ENCODE assay signal across 12 mouse cellular contexts in genomic region chr11:97590227-97590960, GRCm38 (mm10). TPM values are rescaled to one million over a fixed set of nuclear protein-coding genes. Genes with fewer than 3 reads are reported as not detected.
DNase-seq lines count a peak whose midpoint lies in the region; ATAC-seq and TF ChIP-seq lines count a peak whose summit lies in the region.
"Had no signal": no experiment of that assay in that cellular context is flagged by ENCODE, and none has a peak within 500 bp of the region (broad histone marks: within the 10 kb centered on the region; RNA-seq: fewer than 3 reads in every experiment).

No protein-coding gene starts in this region.

- 0 out of 2 replicates have a peak overlapping the region, but pooled peaks have one; percentile 21 for H3K4me2 ChIP-seq in heart, embryonic 15.5 days
- peak overlapping the region; percentile 27; the same call in 1 of the 2 replicates for H3K4me2 ChIP-seq in hindbrain, postnatal 0 days (ENCODE audit: low read depth, low read length)
- H3K4me2 ChIP-seq: liver, embryonic 12.5 days had no signal

- H3K9ac ChIP-seq in heart, embryonic 15.5 days, result no peak overlapping the region
- peak overlapping the region; percentile 24; the same call in 1 of the 2 replicates for H3K9ac ChIP-seq in ES-E14 (ENCODE audit: insufficient read depth, low read depth, low read length, poor library complexity, severe bottlenecking)
- no peak overlapping the region for H3K9ac ChIP-seq in hindbrain, postnatal 0 days (replicated peaks; ENCODE audit: low read length)
- H3K9ac ChIP-seq: liver, embryonic 12.5 days had no signal

- 41% methylated on average over 24 of the region's 24 CpGs for WGBS in heart, embryonic 15.5 days
- WGBS in heart, embryonic 10.5 days, result 35% methylated on average over 24 of the region's 24 CpGs
- 11% methylated on average over 24 of the region's 24 CpGs for WGBS in cerebellum, adult 2 months
- WGBS in hindbrain, postnatal 0 days, result 27% methylated on average over 24 of the region's 24 CpGs

- H3K27me3 ChIP-seq in heart, embryonic 15.5 days, result peaks cover 4% of the 10 kb centered on the region
- peaks cover 14% of the 10 kb centered on the region for H3K27me3 ChIP-seq in heart, embryonic 10.5 days (ENCODE audit: insufficient read depth, poor library complexity, severe bottlenecking)
- no peaks in the 10 kb centered on the region for H3K27me3 ChIP-seq in cerebellum, adult 2 months (ENCODE audit: control insufficient read depth, insufficient read depth, low read length)
- H3K27me3 ChIP-seq in hindbrain, postnatal 0 days (ENCODE audit: insufficient read depth, low read length), result no peaks in the 10 kb centered on the region; the same call in 1 of the 2 replicates

- no peaks in the 10 kb centered on the region for H3K36me3 ChIP-seq in heart, embryonic 15.5 days
- no peaks in the 10 kb centered on the region for H3K36me3 ChIP-seq in heart, embryonic 10.5 days
- no peaks in the 10 kb centered on the region for H3K36me3 ChIP-seq in ES-E14 (ENCODE audit: control insufficient read depth, insufficient read depth, low read length, poor library complexity, severe bottlenecking)
- no peaks in the 10 kb centered on the region for H3K36me3 ChIP-seq in hindbrain, postnatal 0 days (ENCODE audit: insufficient read depth, low read length)
- H3K36me3 ChIP-seq: liver, embryonic 12.5 days had no signal

- no peak overlapping the region for H3K4me3 ChIP-seq in heart, embryonic 15.5 days
- no peak overlapping the region for H3K4me3 ChIP-seq in heart, embryonic 10.5 days
- peak overlapping the region in 1 of 2 experiments; percentile 24; a peak in 2 of 4 replicates for H3K4me3 ChIP-seq in ES-E14 (ENCODE audit: insufficient read depth in 1 of 2, low read depth in 1 of 2, low read length in 2 of 2, poor library complexity in 1 of 2, severe bottlenecking in 1 of 2)
- peak overlapping the region; percentile 51 for H3K4me3 ChIP-seq in cerebellum, adult 2 months (replicated peaks; ENCODE audit: insufficient read depth, low read depth, low read length)
- H3K4me3 ChIP-seq in hindbrain, postnatal 0 days (ENCODE audit: low read length), result no peak overlapping the region
- H3K4me3 ChIP-seq: liver, embryonic 12.5 days; myocyte had no signal

- no peaks in the 10 kb centered on the region for H3K9me3 ChIP-seq in heart, embryonic 15.5 days (replicated peaks)
- H3K9me3 ChIP-seq in heart, embryonic 10.5 days, result no peaks in the 10 kb centered on the region
- no peaks in the 10 kb centered on the region for H3K9me3 ChIP-seq in ES-E14 (ENCODE audit: control insufficient read depth, insufficient read depth, low read depth, low read length)
- H3K9me3 ChIP-seq in hindbrain, postnatal 0 days (ENCODE audit: low read length), result no peaks in the 10 kb centered on the region
- H3K9me3 ChIP-seq: liver, embryonic 12.5 days had no signal

- H3K4me1 ChIP-seq in heart, embryonic 15.5 days (replicated peaks), result peaks cover 14% of the 10 kb centered on the region
- peaks cover 20% of the 10 kb centered on the region for H3K4me1 ChIP-seq in heart, embryonic 10.5 days
- peaks cover 1 to 4% of the 10 kb centered on the region in 2 experiments; a peak in 1 of 4 replicates for H3K4me1 ChIP-seq in ES-E14 (ENCODE audit: control insufficient read depth in 2 of 2, insufficient read depth in 2 of 2, low read length in 2 of 2, poor library complexity in 1 of 2)
- H3K4me1 ChIP-seq in cerebellum, adult 2 months (ENCODE audit: control insufficient read depth, insufficient read depth, low read length), result peaks cover 9% of the 10 kb centered on the region
- no peaks in the 10 kb centered on the region; the same call in 1 of the 2 replicates for H3K4me1 ChIP-seq in hindbrain, postnatal 0 days (ENCODE audit: insufficient read depth, low read length)

- TF ChIP-seq POLR2A in cerebellum, adult 2 months (IDR thresholded peaks at IDR 0.05; ENCODE audit: borderline replicate concordance, insufficient read depth, low read length), result no peak

- no peak for DNase-seq in heart, embryonic 10.5 days (ENCODE audit: low spot score)
- no peak for DNase-seq in ES-E14 (ENCODE audit: low read depth, low spot score)
- peak; percentile 58 to 68 for DNase-seq in cerebellum, adult 2 months
- no peak for DNase-seq in hindbrain, postnatal 0 days (ENCODE audit: low spot score)
- DNase-seq in MN1 (ENCODE audit: low spot score), result no peak
- no peak for DNase-seq in kidney, postnatal 4 days
- no peak for DNase-seq in urinary bladder, postnatal 4 days (ENCODE audit: low spot score in 2 of 2)

- ATAC-seq in heart, embryonic 15.5 days (replicated peaks; ENCODE audit: insufficient number of reproducible peaks, insufficient read depth, low FRiP score, low read depth), result no peak
- ATAC-seq in hindbrain, postnatal 0 days, result no peak
- ATAC-seq: activated CD4-positive, CD25-positive, alpha-beta regulatory T cell, adult 4 months; liver, embryonic 12.5 days had no signal

- in situ Hi-C loops in ES-E14 (cut with MboI; ENCODE audit: low sequenced_read_pairs in 2 of 2, unreplicated experiment in 2 of 2), result no loop called here

- no peak overlapping the region for H3K27ac ChIP-seq in heart, embryonic 15.5 days
- H3K27ac ChIP-seq in heart, embryonic 10.5 days, result no peak overlapping the region; the same call in 1 of the 2 replicates
- no peak overlapping the region for H3K27ac ChIP-seq in ES-E14 (ENCODE audit: insufficient read depth, low read depth, low read length, poor library complexity, severe bottlenecking)
- no peak overlapping the region; the same call in 1 of the 2 replicates for H3K27ac ChIP-seq in cerebellum, adult 2 months (ENCODE audit: insufficient read depth, low read length)
- no peak overlapping the region for H3K27ac ChIP-seq in hindbrain, postnatal 0 days
- H3K27ac ChIP-seq: liver, embryonic 12.5 days; macrophage had no signal

- TF ChIP-seq CTCF in cerebellum, adult 2 months (IDR thresholded peaks at IDR 0.05; ENCODE audit: borderline replicate concordance, insufficient read depth, low read depth, low read length), result no peak
- no peak for TF ChIP-seq CTCF in hindbrain, postnatal 0 days (IDR thresholded peaks at IDR 0.05; ENCODE audit: low read depth)

TF ChIP-seq in ES-E14, 5 proteins besides CTCF, POLR2A, EP300 and RAD21:
- TF ChIP-seq ZNF384 (IDR thresholded peaks at IDR 0.05; ENCODE audit: low read depth, low read length), result no peak
- no peak for TF ChIP-seq ZC3H11A (IDR thresholded peaks at IDR 0.05; ENCODE audit: borderline replicate concordance, low read depth, low read length)
- TF ChIP-seq HCFC1 (IDR thresholded peaks at IDR 0.05; ENCODE audit: borderline replicate concordance, insufficient read depth, low read length), result no peak
- no peak for TF ChIP-seq CHD2 (IDR thresholded peaks at IDR 0.05; ENCODE audit: low read depth, low read length)
- TF ChIP-seq MAFK (IDR thresholded peaks at IDR 0.05; ENCODE audit: insufficient read depth, low read depth, low read length), result no peak
TF ChIP-seq in ES-E14: peak in this region for 0.

RNA-seq across cellular contexts. Expression of gene Srcin1, which starts 14.4 kb away (rescaled TPM):
- 0.06 and 0.15 TPM in 2 replicates for polyA plus RNA-seq in heart, embryonic 15.5 days (2015; fragmentation: Nextera tagmentation; extraction: Ambion mirVana)
- polyA plus RNA-seq in heart, embryonic 10.5 days (2016; fragmentation: Nextera tagmentation; extraction: Ambion mirVana), result 0.05 and 0.14 TPM in 2 replicates
- total RNA-seq in ES-E14 (2012; rRNA removed), result 2.4 and 4.1 TPM in 2 replicates
- polyA plus RNA-seq in cerebellum, adult 2 months (2012; rRNA removed), result 127 and 142 TPM in 2 replicates
- 104 and 141 TPM in 2 replicates for total RNA-seq in hindbrain, postnatal 0 days (2014; rRNA removed)
- 14.3 and 14.7 TPM in 2 replicates for polyA plus RNA-seq in hindbrain, postnatal 0 days (2015; fragmentation: Nextera tagmentation; extraction: Ambion mirVana)
- polyA plus RNA-seq: activated CD4-positive, CD25-positive, alpha-beta regulatory T cell, adult 4 months; myocyte had no signal

RNA-seq across cellular contexts. Expression of gene Epop, which starts 39.1 kb away (rescaled TPM):
- polyA plus RNA-seq in heart, embryonic 15.5 days (2015; fragmentation: Nextera tagmentation; extraction: Ambion mirVana), result 0.71 and 1.1 TPM in 2 replicates
- polyA plus RNA-seq in heart, embryonic 10.5 days (2016; fragmentation: Nextera tagmentation; extraction: Ambion mirVana), result 1.9 and 8.5 TPM in 2 replicates
- 100 and 109 TPM in 2 replicates for total RNA-seq in ES-E14 (2012; rRNA removed)
- 4.1 and 5.4 TPM in 2 replicates for polyA plus RNA-seq in cerebellum, adult 2 months (2012; rRNA removed)
- 11.0 and 12.0 TPM in 2 replicates for total RNA-seq in hindbrain, postnatal 0 days (2014; rRNA removed)
- 2.3 and 2.4 TPM in 2 replicates for polyA plus RNA-seq in hindbrain, postnatal 0 days (2015; fragmentation: Nextera tagmentation; extraction: Ambion mirVana)

Comparison
In these comparisons a context has a peak if more than half of its experiments do, and no peak if none do; other contexts are left out.
1. DNase-seq: peak in cerebellum, adult 2 months (2 of 2); none in heart, embryonic 10.5 days (single experiment), ES-E14 (single experiment), hindbrain, postnatal 0 days (single experiment), MN1 (single experiment), kidney, postnatal 4 days (0 of 2) and urinary bladder, postnatal 4 days (0 of 2).
2. RNA of gene Srcin1, which starts 14.4 kb away (polyA plus RNA-seq): 127 to 142 TPM in cerebellum, adult 2 months and 14.3 to 14.7 TPM in hindbrain, postnatal 0 days; 0.05 to 0.14 TPM in heart, embryonic 10.5 days and 0.06 to 0.15 TPM in heart, embryonic 15.5 days; every median in the first group is over 10 times any median in the second.